Mouse (Mus musculus): Measurements from ENCODE around the gene Tomt. TPM values are rescaled to one million over a fixed set of nuclear protein-coding genes. Genes with fewer than 3 reads are reported as not detected.

The Tomt gene
- polyA plus RNA-seq (2012; rRNA removed; ENCODE audit: low replicate concordance), result 0.08 and 0.14 TPM in 2 replicates

GRCm38 (mm10) chr7:101906287-101906681 is at the start of gene Tomt:
Gene Tomt, minus strand, starts transcription at chr7:101906359.

GRCm38 (mm10) chr7:101933751-101934240 is 27.6 kb upstream of the Tomt start, which contains the start of the genes Lrrc51 and Numa1:
Gene Lrrc51, minus strand, starts transcription at chr7:101933895.
Gene Numa1, plus strand, starts transcription at chr7:101934111.

GRCm38 (mm10) chr7:101905561-101906286 is 435 bp downstream of the Tomt start, which contains the start of gene Lamtor1:
Gene Lamtor1, plus strand, starts transcription at chr7:101905904.

GRCm38 (mm10) chr7:101870629-101871028 is 35.5 kb downstream of the Tomt start, which contains the start of gene Folr1:
Gene Folr1, minus strand, starts transcription at chr7:101870788.

GRCm38 (mm10) chr7:101863415-101863814 is 42.7 kb downstream of the Tomt start, which contains the start of gene Anapc15:
Gene Anapc15, plus strand, starts transcription at chr7:101863715.

GRCm38 (mm10) chr7:101857094-101857493 is 49.1 kb downstream of the Tomt start, which contains the start of gene Folr2:
Gene Folr2, minus strand, starts transcription at chr7:101857194.

Other genes starting within 250 kb of the Tomt start
- 7.5 and 11.1 TPM in 2 replicates for gene Clpb, start 242.7 kb downstream of the Tomt start, polyA plus RNA-seq (2012; rRNA removed; ENCODE audit: low replicate concordance)
- 0.78 and 1.0 TPM in 2 replicates for gene Phox2a, start 88.0 kb downstream of the Tomt start, polyA plus RNA-seq (2012; rRNA removed; ENCODE audit: low replicate concordance)
- gene Inppl1, start 68.1 kb downstream of the Tomt start, polyA plus RNA-seq (2012; rRNA removed; ENCODE audit: low replicate concordance), result 98.1 and 106 TPM in 2 replicates
- 0.84 and 1.1 TPM in 2 replicates for gene Folr2, start 49.2 kb downstream of the Tomt start, polyA plus RNA-seq (2012; rRNA removed; ENCODE audit: low replicate concordance)
- 52.0 and 59.4 TPM in 2 replicates for gene Anapc15, start 42.6 kb downstream of the Tomt start, polyA plus RNA-seq (2012; rRNA removed; ENCODE audit: low replicate concordance)
- 0.82 and 1.3 TPM in 2 replicates for gene Folr1, start 35.6 kb downstream of the Tomt start, polyA plus RNA-seq (2012; rRNA removed; ENCODE audit: low replicate concordance)
- 200 and 203 TPM in 2 replicates for gene Lamtor1, start 455 bp downstream of the Tomt start, polyA plus RNA-seq (2012; rRNA removed; ENCODE audit: low replicate concordance)
- 3.6 and 4.0 TPM in 2 replicates for gene Lrrc51, start 27.5 kb upstream of the Tomt start, polyA plus RNA-seq (2012; rRNA removed; ENCODE audit: low replicate concordance)
- gene Numa1, start 27.8 kb upstream of the Tomt start, polyA plus RNA-seq (2012; rRNA removed; ENCODE audit: low replicate concordance), result 62.3 and 68.0 TPM in 2 replicates
- 5.3 and 10.1 TPM in 2 replicates for gene Il18bp, start 112.3 kb upstream of the Tomt start, polyA plus RNA-seq (2012; rRNA removed; ENCODE audit: low replicate concordance)
- 20.9 and 36.7 TPM in 2 replicates for gene Rnf121, start 159.1 kb upstream of the Tomt start, polyA plus RNA-seq (2012; rRNA removed; ENCODE audit: low replicate concordance)
- gene Xndc1, start 159.2 kb upstream of the Tomt start, polyA plus RNA-seq (2012; rRNA removed; ENCODE audit: low replicate concordance), result 10.6 and 14.2 TPM in 2 replicates
- gene Xntrpc, start 159.4 kb upstream of the Tomt start, polyA plus RNA-seq (2012; rRNA removed; ENCODE audit: low replicate concordance), result 1.5 and 1.8 TPM in 2 replicates
- gene Trpc2, start 176.8 kb upstream of the Tomt start, polyA plus RNA-seq (2012; rRNA removed; ENCODE audit: low replicate concordance), result not detected in 2 replicates
- gene Art1, start 195.4 kb upstream of the Tomt start, polyA plus RNA-seq (2012; rRNA removed; ENCODE audit: low replicate concordance), result not detected in 2 replicates
- 0.63 and 0.87 TPM in 2 replicates for gene Art5, start 203.1 kb upstream of the Tomt start, polyA plus RNA-seq (2012; rRNA removed; ENCODE audit: low replicate concordance)
- 0.91 and 1.2 TPM in 2 replicates for gene Chrna10, start 210.5 kb upstream of the Tomt start, polyA plus RNA-seq (2012; rRNA removed; ENCODE audit: low replicate concordance)